Mouse (Mus musculus) neutrophil, adult 5-6 weeks (primary cell): ENCODE results near the gene Hmga1. TPM values are rescaled to one million over a fixed set of nuclear protein-coding genes. Genes with fewer than 3 reads are reported as not detected.
A peak's percentile ranks its signal among the peaks of the same experiment; 100 is the strongest.

Experiments
- ATAC-seq: fragments of 151-379, 151-347 bp; 2 replicates; pipeline ENCODE4 v1.8.0; 2017; ENCODE audit warnings: mild to moderate bottlenecking, moderate TSS enrichment; ENCODE audit not compliant: insufficient number of reproducible peaks, poor library complexity, low FRiP score, severe bottlenecking; ENCODE audit errors: extremely low read depth
- total RNA-seq: library from RNA; stranded (forward); fragments of 200-1000 nt; gene quantifications from 2 replicates; pipeline ENCODE4 v1.2.3, GENCODE M21; 2017

Hmga1 gene
- 29.8 and 34.0 TPM in 2 replicates for total RNA-seq

DNA sequence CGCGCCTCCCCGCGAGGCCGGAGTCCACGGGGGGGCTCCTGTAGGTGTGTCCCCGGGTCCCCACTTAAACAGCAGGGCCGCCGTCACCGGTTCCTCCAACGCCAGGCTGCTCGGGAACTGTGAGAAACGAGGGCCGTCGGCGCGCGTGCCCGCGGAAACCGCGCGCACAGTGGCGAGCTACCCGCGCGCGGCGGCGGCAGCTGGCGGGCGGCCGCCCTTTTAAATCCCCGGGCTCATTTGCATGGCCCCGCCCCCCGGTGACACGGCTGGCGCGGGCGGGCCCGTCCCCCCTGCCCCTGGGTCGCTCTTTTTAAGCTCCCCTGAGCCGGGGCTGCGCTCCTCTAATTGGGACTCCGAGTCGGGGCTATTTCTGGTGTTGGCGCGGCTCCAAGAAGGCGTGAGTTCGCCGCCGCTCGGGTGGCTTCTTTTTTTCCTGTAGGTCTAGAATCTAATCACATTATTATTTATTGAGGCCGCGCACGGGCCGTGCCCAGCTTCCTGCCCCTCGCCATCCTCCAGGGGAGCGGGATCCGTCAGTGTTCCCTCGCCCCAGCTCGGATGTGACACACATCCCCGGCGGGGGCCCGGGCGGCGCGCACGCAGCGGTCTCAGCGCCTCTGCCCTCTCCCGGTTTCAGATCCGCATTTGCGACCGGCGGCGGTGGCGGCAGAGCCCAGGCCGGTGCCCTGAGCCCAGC lies at the start of gene Hmga1:
Gene Hmga1, plus strand, starts transcription at position 183 of the 697 bp plus-strand sequence.
- peak; percentile 30 for ATAC-seq

DNA sequence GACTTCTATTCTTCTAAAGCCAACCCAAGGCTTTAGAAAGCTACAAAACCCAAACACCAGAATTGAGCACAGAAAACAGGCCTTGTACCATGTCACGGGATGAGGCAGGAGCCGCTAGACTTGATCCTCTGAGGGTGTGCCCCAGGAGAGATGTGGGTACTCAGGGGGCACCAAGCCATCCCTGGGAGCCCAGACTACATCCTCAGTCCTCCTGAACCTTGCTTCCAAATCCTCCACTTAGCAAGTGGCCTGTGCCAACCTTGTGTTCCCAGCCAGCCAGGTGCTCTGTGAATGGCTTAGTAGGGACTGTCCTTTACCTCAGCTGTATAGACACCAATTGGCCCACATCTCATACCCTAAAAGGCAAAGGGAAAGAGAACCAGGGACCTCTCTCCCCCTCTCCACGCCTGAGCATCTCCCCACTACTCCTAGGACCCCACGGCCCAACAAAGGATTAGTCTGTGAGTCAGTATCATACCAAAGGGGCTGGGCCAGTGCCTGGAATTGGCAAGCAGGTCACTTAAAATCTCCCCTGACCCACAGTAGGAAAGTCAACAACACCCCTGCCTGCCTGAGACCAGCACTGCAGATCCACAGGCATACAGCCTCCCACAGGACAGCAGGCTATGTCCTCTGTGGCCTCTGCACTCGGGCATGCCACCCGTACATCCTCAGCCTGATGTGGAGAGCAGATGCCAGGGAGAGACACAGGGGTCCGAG lies 49.3 kb upstream of the Hmga1 start:
- ATAC-seq, result no peak

DNA sequence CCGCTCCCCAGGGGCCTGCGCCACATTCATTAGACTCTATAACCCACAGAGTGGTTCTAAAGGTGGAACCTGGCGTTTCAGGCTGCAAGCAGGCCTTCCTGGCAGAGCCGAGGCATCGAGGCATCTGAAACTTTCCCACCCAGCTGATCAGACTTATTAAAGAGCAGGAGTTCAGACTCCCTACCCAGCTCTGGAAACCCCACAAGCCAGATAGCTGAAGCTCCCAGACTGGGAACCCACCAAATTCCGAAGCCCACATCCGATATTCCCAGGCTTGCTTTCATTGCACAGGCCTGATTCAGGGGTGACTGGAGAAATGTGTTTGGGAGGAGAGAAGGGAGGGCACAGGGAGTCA lies 48.7 kb upstream of the Hmga1 start:
- no peak for ATAC-seq

DNA sequence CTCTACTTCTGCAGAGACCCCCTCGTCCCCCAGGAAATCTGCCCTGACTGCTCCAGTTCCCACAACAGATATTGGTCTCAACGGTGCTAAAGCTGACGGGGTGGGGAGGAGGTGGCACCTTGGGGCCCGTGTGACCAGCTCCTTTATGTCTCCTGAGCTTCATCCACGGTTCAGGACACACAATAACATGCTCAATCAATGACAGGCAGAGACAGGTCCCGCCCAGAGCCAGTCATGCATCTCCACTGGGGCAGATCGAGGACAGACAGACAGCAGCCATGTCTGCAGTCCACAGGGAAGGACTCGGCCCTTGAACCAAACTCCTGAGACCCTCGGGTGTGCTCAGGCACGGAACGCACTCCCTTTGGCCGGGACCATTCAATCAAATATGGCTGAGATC lies 48.3 kb upstream of the Hmga1 start:
- no peak for ATAC-seq

DNA sequence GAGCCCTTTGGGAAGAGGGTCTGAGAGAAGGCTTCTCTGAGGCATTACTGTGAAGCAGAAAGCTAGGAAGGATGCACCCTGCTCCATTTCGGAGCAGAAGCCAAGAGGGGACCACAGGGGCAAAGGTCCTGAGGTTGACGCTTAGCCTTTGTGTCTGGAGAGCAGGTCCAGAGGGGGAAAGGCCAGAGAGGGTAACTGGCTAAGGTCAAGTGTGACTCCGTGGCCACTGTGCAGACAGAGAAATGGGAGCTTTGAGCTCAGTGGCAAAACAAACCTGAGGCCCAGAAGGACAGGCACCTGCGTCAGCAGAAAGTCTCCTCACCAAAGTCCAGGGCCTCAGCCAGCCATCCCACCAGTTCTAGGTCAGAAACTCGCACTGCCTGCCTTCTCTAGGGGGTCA lies 47.8 kb upstream of the Hmga1 start:
- no peak for ATAC-seq

DNA sequence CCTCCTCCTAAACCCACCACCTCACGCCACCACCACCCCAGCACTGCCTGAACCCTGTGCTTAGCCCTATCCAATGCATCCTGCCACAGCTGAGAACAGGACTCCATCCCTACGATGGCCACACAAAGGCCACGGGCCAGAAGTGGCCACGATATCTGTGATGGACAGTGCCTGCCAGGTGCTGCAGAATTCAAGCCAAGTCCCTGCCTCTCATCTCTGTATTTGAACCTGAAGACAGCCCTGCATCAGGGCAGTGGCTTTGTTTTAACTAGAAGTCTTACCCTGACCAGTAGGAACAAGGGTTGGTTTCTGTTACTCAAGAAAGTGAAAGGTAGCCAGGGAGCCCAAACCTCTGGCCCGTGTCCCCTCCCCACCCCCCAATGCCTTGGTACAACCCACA lies 47.2 kb upstream of the Hmga1 start:
- ATAC-seq, result no peak

DNA sequence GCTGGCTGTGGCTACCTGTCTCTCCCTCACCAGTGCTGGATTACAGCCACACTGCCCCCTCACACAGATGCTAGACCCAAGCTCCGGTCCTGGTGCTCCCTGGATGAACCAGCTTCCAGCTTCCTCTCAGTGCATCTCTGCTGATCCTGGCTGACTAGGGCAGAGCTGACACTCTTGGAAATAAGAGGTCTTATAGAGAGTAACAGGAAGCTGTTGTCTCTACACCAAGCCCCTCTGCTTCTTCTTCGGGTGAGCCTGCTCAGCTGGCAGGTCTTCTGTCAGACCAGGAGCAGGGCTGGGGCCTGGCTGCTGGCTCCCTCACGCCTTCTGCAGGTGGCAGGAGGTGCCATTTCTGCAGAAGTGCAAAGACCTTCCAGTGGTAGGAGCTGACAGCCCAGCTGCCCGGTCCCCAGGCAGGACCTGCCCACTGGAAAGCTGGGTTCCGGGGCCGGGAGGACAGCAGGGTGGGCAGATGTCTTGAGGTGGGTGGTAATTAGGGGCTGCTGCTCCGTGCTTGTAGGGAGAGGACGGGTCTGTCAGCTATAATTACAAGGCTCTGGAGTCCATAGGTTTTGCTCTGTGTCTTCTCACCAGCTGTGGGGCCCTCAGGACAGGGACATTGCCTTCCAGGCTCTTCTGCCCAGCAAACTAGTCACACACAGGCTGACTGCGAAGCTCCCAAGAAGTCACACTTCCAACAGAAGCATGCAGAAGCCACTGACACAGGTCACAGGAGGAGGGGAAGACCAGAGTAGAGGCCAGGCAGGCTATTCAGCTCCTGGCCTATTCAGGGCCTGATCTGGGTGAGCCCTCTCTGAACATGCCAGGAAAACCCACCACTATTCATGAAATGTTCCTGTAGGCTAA lies 45.8 kb upstream of the Hmga1 start:
- ATAC-seq, result no peak

DNA sequence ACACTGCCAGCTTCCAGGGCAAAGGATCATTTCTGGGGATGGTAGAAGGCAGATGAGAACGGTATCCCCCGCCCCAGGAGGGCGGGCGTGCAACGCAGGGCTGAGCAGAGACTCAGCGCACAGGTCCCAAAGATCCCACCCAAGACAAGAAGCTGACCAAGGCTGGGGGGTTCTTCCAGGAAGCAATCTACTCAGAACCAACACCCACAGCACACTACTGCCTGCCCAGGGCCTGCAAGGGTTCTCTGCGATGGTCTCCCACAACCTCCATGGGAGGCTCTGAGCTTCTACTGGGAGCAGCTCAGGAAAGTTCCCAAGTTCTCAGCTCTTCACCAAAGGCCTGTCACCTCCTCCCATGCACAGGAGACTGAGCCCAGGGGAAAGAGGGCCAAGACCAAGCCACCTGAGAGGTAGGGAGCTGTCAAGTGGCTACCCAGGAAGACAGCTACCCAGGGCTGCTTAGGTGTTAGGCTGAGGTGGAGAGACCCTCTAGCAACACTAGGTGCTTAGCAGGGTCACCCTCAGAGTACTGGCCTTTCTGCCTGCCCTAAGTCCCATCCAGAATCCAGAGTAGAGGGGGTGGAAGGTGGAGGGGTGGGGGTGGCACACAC lies 45.1 kb upstream of the Hmga1 start:
- no peak for ATAC-seq

DNA sequence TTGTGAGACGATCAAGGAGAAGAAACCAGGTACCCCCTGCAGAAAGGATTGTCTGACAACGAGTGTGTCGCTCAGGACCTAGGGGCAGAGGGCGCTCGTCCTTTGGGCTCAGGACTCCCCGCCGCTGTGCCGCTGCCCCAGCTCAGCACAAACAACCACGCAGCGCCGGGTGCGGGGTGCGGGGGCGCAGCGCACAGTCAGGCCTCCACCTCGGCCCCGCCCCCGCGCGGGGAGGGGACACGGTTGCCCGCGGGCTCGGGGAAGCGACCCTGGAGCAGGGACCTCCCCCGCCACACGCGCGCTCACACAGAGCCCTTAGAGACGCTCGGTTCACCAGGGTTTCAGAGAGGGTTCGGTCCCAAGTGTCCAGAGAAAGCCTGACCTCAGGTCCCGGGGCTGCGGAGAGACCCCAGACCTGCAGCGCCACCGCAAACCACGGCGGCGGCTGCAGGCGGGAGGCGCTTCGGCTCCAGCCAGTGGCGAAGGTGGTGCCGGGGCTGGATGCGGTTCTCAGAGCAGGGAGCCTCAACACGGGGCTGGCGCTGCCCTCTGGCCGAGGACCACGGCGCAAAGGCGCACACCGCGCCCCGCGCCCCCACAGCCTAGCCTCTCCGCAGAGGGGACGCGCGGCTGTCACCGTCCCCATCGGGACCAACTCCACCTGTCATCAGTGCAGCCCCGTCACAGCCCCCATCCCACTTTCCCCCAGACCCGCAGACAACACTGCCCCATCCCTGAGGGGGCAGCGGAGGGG lies 44.3 kb upstream of the Hmga1 start:
- no peak for ATAC-seq

DNA sequence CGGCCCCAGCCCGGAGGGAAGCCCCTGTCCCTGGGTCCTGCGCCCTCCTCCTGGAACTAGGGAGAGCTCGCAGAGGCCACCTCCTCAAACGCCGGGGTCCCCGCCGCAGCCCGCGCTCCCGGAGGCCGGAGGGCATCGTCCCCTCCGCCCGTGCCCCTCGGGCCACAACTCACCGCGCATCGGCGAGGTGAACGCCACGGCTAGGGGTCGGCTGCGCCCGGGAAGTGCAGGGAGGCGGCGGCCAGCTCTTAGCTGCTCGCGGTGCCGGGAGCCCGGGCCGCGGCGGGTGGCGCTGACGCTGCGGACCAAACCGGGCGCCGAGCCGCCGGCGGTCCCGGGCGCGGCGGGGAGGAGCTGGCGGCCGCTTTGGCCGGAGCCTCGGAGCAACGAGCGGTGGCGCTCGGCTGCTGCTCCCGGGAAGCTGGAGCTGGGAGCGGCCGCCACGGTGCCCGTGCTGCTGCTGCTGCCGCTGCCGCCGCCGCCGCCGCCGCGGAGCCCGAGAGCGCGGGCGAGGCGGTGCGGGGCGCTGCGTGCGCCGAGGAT lies 43.6 kb upstream of the Hmga1 start:
- no peak for ATAC-seq

DNA sequence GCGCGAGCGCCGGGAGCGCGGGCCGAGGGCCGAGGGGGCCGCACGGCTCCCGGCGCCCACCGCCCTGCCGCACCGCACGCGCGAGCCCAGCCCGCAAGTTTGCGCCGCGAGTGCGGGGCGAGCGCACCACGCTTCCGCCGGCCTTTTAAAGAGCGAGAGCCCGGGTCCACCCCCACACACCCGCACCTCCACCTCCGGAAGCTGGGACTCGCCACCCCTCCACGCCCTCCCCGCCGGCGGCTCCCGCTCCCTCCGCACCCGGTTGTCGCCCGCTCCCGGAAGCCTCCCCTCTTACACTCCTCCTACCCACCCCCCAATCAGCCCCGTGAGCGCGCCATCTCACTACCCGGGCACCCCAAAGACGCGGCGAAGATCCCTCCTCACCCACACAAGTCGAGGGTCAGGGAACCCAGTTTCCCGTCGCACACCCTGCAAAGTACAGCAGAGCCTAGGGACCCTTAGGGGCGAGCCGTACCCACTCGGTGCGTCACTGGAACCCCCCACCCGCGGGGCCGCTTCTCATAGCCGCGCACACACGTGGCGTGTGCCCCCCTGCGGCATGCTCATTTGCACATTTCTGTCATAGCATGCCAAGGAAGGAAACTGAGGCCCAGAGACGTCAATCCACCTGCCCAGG lies 42.9 kb upstream of the Hmga1 start:
- ATAC-seq, result no peak

DNA sequence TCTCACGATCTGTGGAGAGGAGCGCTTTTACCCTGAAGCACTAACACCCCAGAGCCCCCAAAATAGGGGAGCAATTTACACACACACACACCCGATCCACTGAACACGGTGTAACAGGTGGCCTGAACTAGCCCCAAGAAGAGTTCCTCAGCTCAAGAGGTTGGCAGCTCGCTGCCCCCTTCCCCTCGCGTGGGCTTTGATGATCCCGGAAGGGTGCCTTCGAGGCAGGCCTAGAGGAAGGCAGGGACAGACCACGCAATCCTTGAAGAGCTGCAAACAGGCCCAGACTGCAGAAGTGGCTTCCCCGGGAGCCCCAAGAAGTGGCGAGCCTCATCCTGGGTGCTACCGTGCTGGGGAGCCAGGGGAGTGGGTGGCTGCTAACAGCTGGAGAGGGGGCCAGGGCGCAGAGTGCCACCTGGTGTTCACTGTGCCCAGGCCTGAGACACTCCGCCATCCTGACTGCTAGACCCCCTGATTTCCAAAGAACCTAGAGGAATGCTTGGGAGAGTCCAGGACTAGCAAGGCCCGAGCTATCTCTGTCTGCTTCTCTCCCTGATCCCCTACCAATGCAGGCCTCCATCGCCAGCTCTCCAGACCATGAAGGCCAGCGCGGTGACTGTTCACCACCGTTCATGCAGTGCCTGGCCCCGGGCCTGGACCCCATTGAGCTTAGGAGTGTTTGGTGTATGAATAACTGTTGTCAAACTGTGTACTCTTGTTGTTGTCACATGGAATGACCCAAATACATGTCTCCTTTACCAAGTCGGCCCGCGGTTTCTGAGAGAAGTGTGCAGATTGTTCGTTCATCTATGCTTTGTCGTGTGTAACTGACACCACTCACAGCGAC lies 42.2 kb upstream of the Hmga1 start:
- ATAC-seq, result no peak

DNA sequence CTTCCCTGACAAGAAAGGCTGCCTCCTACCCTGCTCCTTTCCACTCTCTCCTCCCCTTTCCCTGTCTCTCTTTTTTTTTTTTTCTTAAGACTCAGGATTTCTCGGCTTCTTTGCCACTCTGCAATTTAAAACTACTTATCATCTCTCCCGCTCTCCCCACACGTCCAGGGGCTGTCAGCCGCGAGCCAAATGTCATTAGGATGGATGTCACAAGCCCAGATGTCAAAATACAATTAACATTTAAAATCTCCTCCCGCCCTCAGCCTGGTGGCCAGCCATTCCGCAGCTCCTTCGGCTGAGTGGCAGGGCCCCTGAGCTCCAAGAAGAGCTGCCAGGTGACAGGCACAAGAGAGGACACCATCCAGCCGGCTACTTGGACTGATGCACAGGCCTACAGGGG lies 38.0 kb upstream of the Hmga1 start:
- ATAC-seq, result no peak

DNA sequence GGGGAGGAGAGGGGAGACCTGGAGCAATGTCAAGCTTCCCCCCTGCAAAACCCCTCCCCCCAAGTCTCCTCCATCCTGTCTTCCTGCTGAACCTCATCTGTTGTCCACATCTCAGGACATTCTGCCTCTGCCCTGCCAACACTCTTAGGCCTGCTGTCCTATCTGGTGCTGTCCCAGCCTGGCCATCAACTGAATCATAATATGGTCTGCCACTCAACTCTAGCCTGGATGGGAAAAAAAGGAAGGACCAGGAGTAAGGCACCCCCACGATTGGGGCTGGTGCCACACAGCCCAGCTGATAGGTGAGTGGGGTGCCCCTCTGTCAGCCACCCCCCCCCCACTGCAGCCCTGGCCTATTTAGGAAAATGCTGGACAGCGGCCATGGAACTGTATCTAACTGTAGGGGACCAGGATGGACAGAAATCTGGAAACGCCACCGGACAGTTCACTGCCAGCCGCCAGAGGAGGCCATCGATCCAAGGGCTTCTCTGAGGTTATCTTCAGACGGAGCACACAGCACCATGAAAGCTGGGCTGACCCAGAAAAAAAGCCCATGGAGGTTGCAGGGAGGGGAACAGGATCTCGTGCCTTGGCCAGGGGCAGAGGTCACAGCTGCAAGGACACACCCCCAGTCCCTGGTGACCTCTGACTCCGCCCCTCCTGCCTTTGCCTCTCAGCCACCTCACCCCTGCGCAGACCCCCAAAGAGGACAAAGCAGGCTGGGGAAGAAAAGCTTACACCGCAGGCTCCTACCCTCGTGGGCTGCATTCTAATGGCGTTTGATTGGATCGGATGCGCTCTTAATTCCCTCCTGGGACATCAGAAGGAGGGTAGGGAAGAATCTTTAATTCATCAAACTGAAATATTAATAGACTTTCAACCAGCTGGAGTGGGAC lies 37.3 kb upstream of the Hmga1 start:
- no peak for ATAC-seq

DNA sequence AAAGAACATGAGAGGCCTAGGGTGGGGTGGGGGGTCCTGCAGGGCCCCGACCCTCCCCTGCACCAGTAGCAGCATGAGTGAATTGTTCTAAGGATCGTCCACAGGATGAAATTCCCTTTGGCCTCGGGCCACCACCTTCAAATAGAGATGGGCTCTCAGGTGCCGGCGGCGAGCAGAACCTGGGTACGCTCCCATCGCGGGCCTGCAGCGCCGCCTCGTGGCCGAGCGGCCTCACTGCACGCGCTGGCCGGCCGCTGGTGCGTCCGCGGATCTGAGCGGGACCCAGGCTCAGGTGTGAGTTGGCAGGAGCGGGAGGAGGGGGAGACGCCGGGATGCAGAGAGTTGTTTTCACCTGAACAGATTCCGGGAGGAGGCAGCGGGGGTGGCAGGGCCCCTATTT lies 35.7 kb upstream of the Hmga1 start:
- ATAC-seq, result no peak

DNA sequence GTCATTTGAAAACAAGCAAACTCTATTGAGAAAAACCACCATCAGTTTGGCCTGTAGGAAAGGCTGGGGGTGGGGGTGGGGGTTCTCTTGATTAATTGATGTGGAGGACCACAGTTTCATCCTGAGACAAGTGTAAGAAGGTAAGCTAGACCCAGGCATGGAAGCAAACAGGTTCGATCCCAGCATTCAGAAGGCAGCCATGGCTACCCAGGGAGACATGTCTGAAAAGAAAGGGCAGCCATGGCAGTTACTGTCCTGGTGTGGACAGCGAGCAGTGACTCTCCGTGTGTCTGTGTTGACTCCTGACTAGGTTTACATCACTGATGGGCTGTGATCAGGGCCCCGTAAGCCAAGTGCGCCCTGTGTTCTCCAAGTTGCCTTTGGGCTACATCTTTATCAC lies 35.0 kb upstream of the Hmga1 start, which contains the start of gene Grm4:
Gene Grm4, minus strand, starts transcription at position 101 of the 400 bp plus-strand sequence.
- ATAC-seq, result no peak
